Mouse (Mus musculus): ENCODE results near the gene Ppp3r1. TPM values are rescaled to one million over a fixed set of nuclear protein-coding genes. Genes with fewer than 3 reads are reported as not detected.

Gene Ppp3r1
- polyA plus RNA-seq, 1 experiment from 2014 or later, result 67.8 TPM

Other genes starting within 250 kb of the Ppp3r1 start
- 0.92 and 1.1 TPM in 2 replicates for gene Fbxo48, start 207.9 kb upstream of the Ppp3r1 start, polyA plus RNA-seq (2015; fragmentation: Nextera tagmentation; extraction: Ambion mirVana)
- 11.1 and 13.0 TPM in 2 replicates for gene Cnrip1, start 107.7 kb upstream of the Ppp3r1 start, polyA plus RNA-seq (2015; fragmentation: Nextera tagmentation; extraction: Ambion mirVana)
- 3.9 and 4.2 TPM in 2 replicates for gene Plek, start 106.9 kb upstream of the Ppp3r1 start, polyA plus RNA-seq (2015; fragmentation: Nextera tagmentation; extraction: Ambion mirVana)
- 18.1 and 20.1 TPM in 2 replicates for gene Wdr92, start 22.8 kb downstream of the Ppp3r1 start, polyA plus RNA-seq (2015; fragmentation: Nextera tagmentation; extraction: Ambion mirVana)
- 59.0 and 59.8 TPM in 2 replicates for gene Pno1, start 52.3 kb downstream of the Ppp3r1 start, polyA plus RNA-seq (2015; fragmentation: Nextera tagmentation; extraction: Ambion mirVana)
- 72.5 and 76.6 TPM in 2 replicates for gene C1d, start 98.3 kb downstream of the Ppp3r1 start, polyA plus RNA-seq (2015; fragmentation: Nextera tagmentation; extraction: Ambion mirVana)

All from heart, embryonic 13.5 days (tissue).